In genomic region chr11:116131349-116132170, GRCm38 (mm10) we compare ENCODE assay signal across 8 mouse cellular contexts. TPM values are rescaled to one million over a fixed set of nuclear protein-coding genes. Genes with fewer than 3 reads are reported as not detected.
DNase-seq lines count a peak whose midpoint lies in the region; ATAC-seq lines count a peak whose summit lies in the region.

No protein-coding gene starts in this region.

- peak overlapping the region; percentile 64; the same call in 1 of the 2 replicates for H3K9ac ChIP-seq in embryonic facial prominence, embryonic 11.5 days (replicated peaks; ENCODE audit: low read length)
- peak overlapping the region; percentile 81 for H3K9ac ChIP-seq in intestine, embryonic 15.5 days
- H3K9ac ChIP-seq in neural tube, embryonic 12.5 days = peak overlapping the region; percentile 67; the same call in 1 of the 2 replicates

- H3K27me3 ChIP-seq in embryonic facial prominence, embryonic 11.5 days (ENCODE audit: control insufficient read depth, insufficient read depth, low read length) = no peaks in the 10 kb centered on the region
- no peaks in the 10 kb centered on the region for H3K27me3 ChIP-seq in intestine, embryonic 15.5 days (replicated peaks)
- no peaks in the 10 kb centered on the region for H3K27me3 ChIP-seq in neural tube, embryonic 12.5 days (replicated peaks)

- no peak overlapping the region for H3K27ac ChIP-seq in embryonic facial prominence, embryonic 11.5 days (replicated peaks; ENCODE audit: low read depth, low read length)
- peak overlapping the region; percentile 96 for H3K27ac ChIP-seq in intestine, embryonic 15.5 days
- H3K27ac ChIP-seq in neural tube, embryonic 12.5 days = peak overlapping the region; percentile 10; the same call in 1 of the 2 replicates

- peak overlapping the region; percentile 43; the same call in 1 of the 2 replicates for H3K4me3 ChIP-seq in embryonic facial prominence, embryonic 11.5 days (ENCODE audit: low read depth, low read length)
- peak overlapping the region; percentile 66 for H3K4me3 ChIP-seq in intestine, embryonic 15.5 days (replicated peaks)
- H3K4me3 ChIP-seq in neural tube, embryonic 12.5 days = peak overlapping the region; percentile 48

- WGBS in embryonic facial prominence, embryonic 11.5 days = 86% methylated on average over 15 of the region's 15 CpGs
- WGBS in intestine, embryonic 15.5 days = 76% methylated on average over 15 of the region's 15 CpGs
- 85% methylated on average over 15 of the region's 15 CpGs for WGBS in neural tube, embryonic 12.5 days

- H3K4me2 ChIP-seq in embryonic facial prominence, embryonic 11.5 days (ENCODE audit: low read depth, low read length) = peak overlapping the region; percentile 19; the same call in 1 of the 2 replicates
- H3K4me2 ChIP-seq in intestine, embryonic 15.5 days (replicated peaks) = peak overlapping the region; percentile 82
- peak overlapping the region; percentile 76 for H3K4me2 ChIP-seq in neural tube, embryonic 12.5 days (replicated peaks)

- no peak for ATAC-seq in embryonic facial prominence, embryonic 11.5 days (replicated peaks; ENCODE audit: insufficient number of reproducible peaks, low FRiP score, low TSS enrichment, low read depth)
- peak; percentile 2 for ATAC-seq in intestine, embryonic 15.5 days
- no peak for ATAC-seq in neural tube, embryonic 12.5 days (ENCODE audit: low FRiP score, low read depth)

- DNase-seq in kidney, postnatal 14 days = peak; percentile 22
- no peak for DNase-seq in kidney, postnatal 4 days
- DNase-seq in embryonic facial prominence, embryonic 11.5 days (ENCODE audit: low spot score) = no peak
- no peak for DNase-seq in layer of hippocampus, postnatal 10 days (ENCODE audit: low spot score in 2 of 2)
- DNase-seq in spleen, adult 12 weeks (ENCODE audit: low spot score) = no peak
- DNase-seq in ovary, adult 18-20 months (ENCODE audit: low spot score) = no peak

- peaks cover 7% of the 10 kb centered on the region; the same call in 1 of the 2 replicates for H3K4me1 ChIP-seq in embryonic facial prominence, embryonic 11.5 days (ENCODE audit: control insufficient read depth, insufficient read depth, low read length)
- H3K4me1 ChIP-seq in intestine, embryonic 15.5 days (replicated peaks) = peaks cover 31% of the 10 kb centered on the region
- H3K4me1 ChIP-seq in neural tube, embryonic 12.5 days = peaks cover 33% of the 10 kb centered on the region

- peaks cover 3% of the 10 kb centered on the region; the same call in 1 of the 2 replicates for H3K36me3 ChIP-seq in embryonic facial prominence, embryonic 11.5 days (replicated peaks; ENCODE audit: control insufficient read depth, insufficient read depth, low read depth, low read length)
- H3K36me3 ChIP-seq in intestine, embryonic 15.5 days = peaks cover 10% of the 10 kb centered on the region; the same call in 1 of the 2 replicates
- peaks cover 46% of the 10 kb centered on the region for H3K36me3 ChIP-seq in neural tube, embryonic 12.5 days

- no peaks in the 10 kb centered on the region for H3K9me3 ChIP-seq in embryonic facial prominence, embryonic 11.5 days (replicated peaks; ENCODE audit: control insufficient read depth, low read length)
- H3K9me3 ChIP-seq in intestine, embryonic 15.5 days = no peaks in the 10 kb centered on the region
- no peaks in the 10 kb centered on the region for H3K9me3 ChIP-seq in neural tube, embryonic 12.5 days

RNA-seq across cellular contexts. Expression of gene Trim65, which starts 0.6 kb away (rescaled TPM):
- 1.2 and 1.8 TPM in 2 replicates for polyA plus RNA-seq in embryonic facial prominence, embryonic 11.5 days (2014; fragmentation: Nextera tagmentation; extraction: Ambion mirVana)
- 6.4 and 7.1 TPM in 2 replicates for polyA plus RNA-seq in intestine, embryonic 15.5 days (2015; fragmentation: Nextera tagmentation; extraction: Ambion mirVana)
- 2.0 and 2.1 TPM in 2 replicates for polyA plus RNA-seq in neural tube, embryonic 12.5 days (2016; fragmentation: Nextera tagmentation; extraction: Ambion mirVana)
- 1 to 10 TPM; 5.3 to 5.5 TPM for total RNA-seq in layer of hippocampus, postnatal 10 days (2021)

RNA-seq across cellular contexts. Expression of gene Trim47, which starts 4.5 kb away (rescaled TPM):
- 3.4 and 4.5 TPM in 2 replicates for polyA plus RNA-seq in embryonic facial prominence, embryonic 11.5 days (2014; fragmentation: Nextera tagmentation; extraction: Ambion mirVana)
- 18.0 and 20.9 TPM in 2 replicates for polyA plus RNA-seq in intestine, embryonic 15.5 days (2015; fragmentation: Nextera tagmentation; extraction: Ambion mirVana)
- polyA plus RNA-seq in neural tube, embryonic 12.5 days (2016; fragmentation: Nextera tagmentation; extraction: Ambion mirVana) = 3.7 and 5.0 TPM in 2 replicates
- total RNA-seq in layer of hippocampus, postnatal 10 days (2021) = 1 to 10 TPM; 6.4 to 7.2 TPM

RNA-seq across cellular contexts. Expression of gene Mrpl38, which starts 7.1 kb away (rescaled TPM):
- 101 and 102 TPM in 2 replicates for polyA plus RNA-seq in embryonic facial prominence, embryonic 11.5 days (2014; fragmentation: Nextera tagmentation; extraction: Ambion mirVana)
- 107 and 109 TPM in 2 replicates for polyA plus RNA-seq in intestine, embryonic 15.5 days (2015; fragmentation: Nextera tagmentation; extraction: Ambion mirVana)
- 83.7 and 85.5 TPM in 2 replicates for polyA plus RNA-seq in neural tube, embryonic 12.5 days (2016; fragmentation: Nextera tagmentation; extraction: Ambion mirVana)
- total RNA-seq in layer of hippocampus, postnatal 10 days (2021) = 10 to 100 TPM; 55.6 to 64.8 TPM

RNA-seq across cellular contexts. Expression of gene Fbf1, which starts 36.4 kb away (rescaled TPM):
- 20.3 and 25.9 TPM in 2 replicates for polyA plus RNA-seq in embryonic facial prominence, embryonic 11.5 days (2014; fragmentation: Nextera tagmentation; extraction: Ambion mirVana)
- 20.8 and 22.0 TPM in 2 replicates for polyA plus RNA-seq in intestine, embryonic 15.5 days (2015; fragmentation: Nextera tagmentation; extraction: Ambion mirVana)
- polyA plus RNA-seq in neural tube, embryonic 12.5 days (2016; fragmentation: Nextera tagmentation; extraction: Ambion mirVana) = 63.2 and 67.0 TPM in 2 replicates
- total RNA-seq in layer of hippocampus, postnatal 10 days (2021) = 10 to 100 TPM; 84.7 to 94.9 TPM

RNA-seq across cellular contexts. Expression of gene Wbp2, which starts 44.8 kb away (rescaled TPM):
- polyA plus RNA-seq in embryonic facial prominence, embryonic 11.5 days (2014; fragmentation: Nextera tagmentation; extraction: Ambion mirVana) = 47.0 and 49.6 TPM in 2 replicates
- 93.5 and 98.1 TPM in 2 replicates for polyA plus RNA-seq in intestine, embryonic 15.5 days (2015; fragmentation: Nextera tagmentation; extraction: Ambion mirVana)
- polyA plus RNA-seq in neural tube, embryonic 12.5 days (2016; fragmentation: Nextera tagmentation; extraction: Ambion mirVana) = 97.0 and 110 TPM in 2 replicates
- 100 to 1,000 TPM; 199 to 238 TPM for total RNA-seq in layer of hippocampus, postnatal 10 days (2021)

Comparison
In these comparisons a context has a peak if more than half of its experiments do, and no peak if none do; other contexts are left out.
1. H3K4me2 ChIP-seq: peak in every context shown above with its lines; median percentile 82 in intestine, embryonic 15.5 days; 76 in neural tube, embryonic 12.5 days; 19 in embryonic facial prominence, embryonic 11.5 days.